Mouse (Mus musculus) layer of hippocampus, adult 2 months (tissue): ENCODE measurements at regions not wholly inside any gene's neighbourhood (a gene's known extent, or its start where the extent isn't known, plus 50 kb on each side); places are given as distances from the start of the nearest gene placed in this dataset.
A peak's percentile ranks its signal among the peaks of the same experiment; 100 is the strongest.
"Not testable (repeated sequence)": the region's sequence is repeated elsewhere in the genome, so short reads cannot be mapped to it uniquely, and the experiment has no call there.

ENCODE experiments used
- DNase-seq, 2 experiments: peaks; one replicate each; pipeline ENCODE4 v3.0.0; 2022; ENCODE audit warnings: low spot score in 2 of 2
- H3K27ac ChIP-seq: fragments of 200-600 bp; 2 replicates; pipeline ENCODE4 v1.8.1; 2022
- H3K4me3 ChIP-seq: fragments of 200-600 bp; 2 replicates; pipeline ENCODE4 v1.8.1; 2022; ENCODE audit warnings: mild to moderate bottlenecking
- CTCF ChIP-seq: fragments of 200-600 bp; conservative IDR thresholded peaks from 2 replicates; pipeline ENCODE4 v1.8.1; 2022; ENCODE audit warnings: antibody characterized with exemption, mild to moderate bottlenecking, moderate library complexity

GRCm38 (mm10) chr7:83445181-83445926 lies 139.4 kb upstream of the Tmc3 start:
- TF ChIP-seq CTCF, result no peak
- H3K27ac ChIP-seq, result peak overlapping the region; percentile 64
- H3K4me3 ChIP-seq, result no peak overlapping the region
- peak; percentile 65 to 72 for DNase-seq

- Histone ChIP-seq H3K4me3 (no peak overlapping the region), H3K27ac (no peak overlapping the region)
- no peak for TF ChIP-seq CTCF
- no peak for DNase-seq
These were observed 134.4 kb upstream of the Tmc3 start for GRCm38 (mm10) chr7:83450346-83450745.

- DNase-seq, result no peak
- Histone ChIP-seq H3K4me3 (no peak overlapping the region), H3K27ac (no peak overlapping the region)
- no peak for TF ChIP-seq CTCF
These were observed 132.4 kb upstream of the Tmc3 start for GRCm38 (mm10) chr7:83452309-83452708.

GRCm38 (mm10) chr7:83459520-83459919 lies 125.2 kb upstream of the Tmc3 start:
- no peak overlapping the region for H3K4me3 ChIP-seq
- DNase-seq, result no peak
- no peak for TF ChIP-seq CTCF
- H3K27ac ChIP-seq, result no peak overlapping the region

GRCm38 (mm10) chr7:83467006-83467405 lies 117.7 kb upstream of the Tmc3 start:
- DNase-seq, result no peak
- Histone ChIP-seq H3K4me3 (no peak overlapping the region), H3K27ac (no peak overlapping the region)
- no peak for TF ChIP-seq CTCF

- not testable (repeated sequence) for H3K27ac ChIP-seq, H3K4me3 ChIP-seq, DNase-seq
These were observed 114.9 kb upstream of the Tmc3 start for GRCm38 (mm10) chr7:83469856-83470255.

GRCm38 (mm10) chr7:83471111-83471510 lies 113.6 kb upstream of the Tmc3 start:
- no peak for TF ChIP-seq CTCF
- DNase-seq, result no peak
- Histone ChIP-seq H3K4me3 (no peak overlapping the region), H3K27ac (no peak overlapping the region)

- Histone ChIP-seq H3K27ac (no peak overlapping the region), H3K4me3 (no peak overlapping the region)
- DNase-seq, result peak in 1 of 2 experiments; percentile 43
- TF ChIP-seq CTCF, result no peak
These were observed 110.3 kb upstream of the Tmc3 start for GRCm38 (mm10) chr7:83474471-83474870.

GRCm38 (mm10) chr7:83474986-83475385 lies 109.7 kb upstream of the Tmc3 start:
- no peak for TF ChIP-seq CTCF
- no peak overlapping the region for H3K4me3 ChIP-seq
- H3K27ac ChIP-seq, result no peak overlapping the region
- no peak for DNase-seq

- H3K27ac ChIP-seq, result no peak overlapping the region
- no peak overlapping the region for H3K4me3 ChIP-seq
- no peak for DNase-seq
- 0 out of 2 replicates have a peak, but pooled peaks have one; percentile 4 for TF ChIP-seq CTCF
These were observed 109.1 kb upstream of the Tmc3 start for GRCm38 (mm10) chr7:83475438-83476160.

- no peak overlapping the region for H3K27ac ChIP-seq
- no peak for DNase-seq
- no peak overlapping the region for H3K4me3 ChIP-seq
- TF ChIP-seq CTCF, result no peak
These were observed 108.6 kb upstream of the Tmc3 start for GRCm38 (mm10) chr7:83476161-83476495.

GRCm38 (mm10) chr7:83476861-83477260 lies 107.9 kb upstream of the Tmc3 start:
- no peak overlapping the region for H3K4me3 ChIP-seq
- no peak overlapping the region for H3K27ac ChIP-seq
- no peak for DNase-seq
- TF ChIP-seq CTCF, result no peak

- no peak for TF ChIP-seq CTCF
- H3K27ac ChIP-seq, result no peak overlapping the region
- no peak for DNase-seq
- H3K4me3 ChIP-seq, result no peak overlapping the region
These were observed 107.0 kb upstream of the Tmc3 start for GRCm38 (mm10) chr7:83477661-83478121.

GRCm38 (mm10) chr7:83481655-83482054 lies 103.1 kb upstream of the Tmc3 start:
- Histone ChIP-seq H3K27ac (no peak overlapping the region), H3K4me3 (no peak overlapping the region)
- no peak for TF ChIP-seq CTCF
- DNase-seq, result no peak
